Mouse (Mus musculus): ENCODE results near the gene Depdc7. TPM values are rescaled to one million over a fixed set of nuclear protein-coding genes. Genes with fewer than 3 reads are reported as not detected.

The Depdc7 gene
- polyA plus RNA-seq, 1 experiment from 2014 or later, result 14.0 TPM

- H3K4me3 ChIP-seq (ENCODE audit: low read depth, low read length), result peak overlapping the region; percentile 67
- no peaks in the 10 kb centered on the region for H3K36me3 ChIP-seq (ENCODE audit: control insufficient read depth, insufficient read depth)
- peak overlapping the region; percentile 78 for H3K27ac ChIP-seq (ENCODE audit: low read length)
- peak overlapping the region; percentile 73 for H3K4me2 ChIP-seq (ENCODE audit: low read depth, low read length)
- H3K4me1 ChIP-seq (ENCODE audit: control insufficient read depth, low read depth, low read length), result no peaks in the 10 kb centered on the region; the same call in 1 of the 2 replicates
- no peak overlapping the region; the same call in 1 of the 2 replicates for H3K9ac ChIP-seq (ENCODE audit: low read depth, low read length)
- peak; percentile 38 for ATAC-seq (ENCODE audit: low read depth)
- 16% methylated on average over 7 of the region's 7 CpGs for WGBS (ENCODE audit: insufficient replicate concordance)
- H3K9me3 ChIP-seq (replicated peaks; ENCODE audit: control insufficient read depth, low read length), result no peaks in the 10 kb centered on the region
- peaks cover 26% of the 10 kb centered on the region for H3K27me3 ChIP-seq (ENCODE audit: control insufficient read depth, insufficient read depth, low read depth, low read length)
These were observed 482 bp upstream of the Depdc7 start for GRCm38 (mm10) chr2:104743160-104743559.

GRCm38 (mm10) chr2:104741896-104742740 lies 560 bp downstream of the Depdc7 start:
- Histone ChIP-seq H3K4me3 (ENCODE audit: low read depth, low read length) (peak overlapping the region; percentile 67), H3K9me3 (replicated peaks; ENCODE audit: control insufficient read depth, low read length) (no peaks in the 10 kb centered on the region), H3K9ac (ENCODE audit: low read depth, low read length) (peak overlapping the region; percentile 64), H3K27me3 (ENCODE audit: control insufficient read depth, insufficient read depth, low read depth, low read length) (peaks cover 26% of the 10 kb centered on the region), H3K27ac (ENCODE audit: low read length) (peak overlapping the region; percentile 54), H3K36me3 (ENCODE audit: control insufficient read depth, insufficient read depth) (no peaks in the 10 kb centered on the region), H3K4me2 (ENCODE audit: low read depth, low read length) (peak overlapping the region; percentile 73), H3K4me1 (ENCODE audit: control insufficient read depth, low read depth, low read length) (no peaks in the 10 kb centered on the region; the same call in 1 of the 2 replicates)
- ATAC-seq (ENCODE audit: low read depth), result no peak; the same call in 1 of the 2 replicates
- WGBS (ENCODE audit: insufficient replicate concordance), result 5% methylated on average over 44 of the region's 46 CpGs

GRCm38 (mm10) chr2:104741015-104741758 lies 1.5 kb downstream of the Depdc7 start:
- H3K4me2 ChIP-seq (ENCODE audit: low read depth, low read length), result peak overlapping the region; percentile 73
- H3K27me3 ChIP-seq (ENCODE audit: control insufficient read depth, insufficient read depth, low read depth, low read length), result peaks cover 26% of the 10 kb centered on the region
- no peak for ATAC-seq (ENCODE audit: low read depth)
- H3K27ac ChIP-seq (ENCODE audit: low read length), result no peak overlapping the region
- no peaks in the 10 kb centered on the region; the same call in 1 of the 2 replicates for H3K4me1 ChIP-seq (ENCODE audit: control insufficient read depth, low read depth, low read length)
- H3K4me3 ChIP-seq (ENCODE audit: low read depth, low read length), result peak overlapping the region; percentile 67
- no peaks in the 10 kb centered on the region for H3K36me3 ChIP-seq (ENCODE audit: control insufficient read depth, insufficient read depth)
- H3K9me3 ChIP-seq (replicated peaks; ENCODE audit: control insufficient read depth, low read length), result no peaks in the 10 kb centered on the region
- no peak overlapping the region for H3K9ac ChIP-seq (ENCODE audit: low read depth, low read length)
- WGBS (ENCODE audit: insufficient replicate concordance), result 44% methylated on average over 7 of the region's 7 CpGs

- Histone ChIP-seq H3K9ac (ENCODE audit: low read depth, low read length) (no peak overlapping the region), H3K4me2 (ENCODE audit: low read depth, low read length) (peak overlapping the region; percentile 73), H3K4me1 (ENCODE audit: control insufficient read depth, low read depth, low read length) (no peaks in the 10 kb centered on the region; the same call in 1 of the 2 replicates), H3K27me3 (ENCODE audit: control insufficient read depth, insufficient read depth, low read depth, low read length) (peaks cover 26% of the 10 kb centered on the region), H3K27ac (ENCODE audit: low read length) (no peak overlapping the region), H3K4me3 (ENCODE audit: low read depth, low read length) (no peak overlapping the region), H3K36me3 (ENCODE audit: control insufficient read depth, insufficient read depth) (no peaks in the 10 kb centered on the region), H3K9me3 (replicated peaks; ENCODE audit: control insufficient read depth, low read length) (no peaks in the 10 kb centered on the region)
- WGBS (ENCODE audit: insufficient replicate concordance), result 58% methylated on average over 7 of the region's 7 CpGs
- ATAC-seq (ENCODE audit: low read depth), result no peak
These were observed 2.3 kb downstream of the Depdc7 start for GRCm38 (mm10) chr2:104740248-104740949.

- H3K4me1 ChIP-seq (ENCODE audit: control insufficient read depth, low read depth, low read length), result no peaks in the 10 kb centered on the region; the same call in 1 of the 2 replicates
- H3K27me3 ChIP-seq (ENCODE audit: control insufficient read depth, insufficient read depth, low read depth, low read length), result peaks cover 26% of the 10 kb centered on the region
- H3K4me2 ChIP-seq (ENCODE audit: low read depth, low read length), result no peak overlapping the region
- no peak for ATAC-seq (ENCODE audit: low read depth)
- 79% methylated on average over 2 of the region's 2 CpGs for whole genome bisulfite sequencing (ENCODE audit: insufficient replicate concordance)
- H3K9me3 ChIP-seq (replicated peaks; ENCODE audit: control insufficient read depth, low read length), result no peaks in the 10 kb centered on the region
- H3K36me3 ChIP-seq (ENCODE audit: control insufficient read depth, insufficient read depth), result no peaks in the 10 kb centered on the region
- H3K27ac ChIP-seq (ENCODE audit: low read length), result no peak overlapping the region
- H3K4me3 ChIP-seq (ENCODE audit: low read depth, low read length), result no peak overlapping the region
- no peak overlapping the region for H3K9ac ChIP-seq (ENCODE audit: low read depth, low read length)
These were observed 3.0 kb downstream of the Depdc7 start for GRCm38 (mm10) chr2:104739691-104740090.

- no peak overlapping the region for H3K27ac ChIP-seq (ENCODE audit: low read length)
- no peaks in the 10 kb centered on the region for H3K36me3 ChIP-seq (ENCODE audit: control insufficient read depth, insufficient read depth)
- H3K4me3 ChIP-seq (ENCODE audit: low read depth, low read length), result no peak overlapping the region
- WGBS (ENCODE audit: insufficient replicate concordance), result 61% methylated on average over 7 of the region's 7 CpGs
- peaks cover 2% of the 10 kb centered on the region; the same call in 1 of the 2 replicates for H3K27me3 ChIP-seq (ENCODE audit: control insufficient read depth, insufficient read depth, low read depth, low read length)
- no peak overlapping the region for H3K9ac ChIP-seq (ENCODE audit: low read depth, low read length)
- H3K4me1 ChIP-seq (ENCODE audit: control insufficient read depth, low read depth, low read length), result no peaks in the 10 kb centered on the region; the same call in 1 of the 2 replicates
- H3K9me3 ChIP-seq (replicated peaks; ENCODE audit: control insufficient read depth, low read length), result no peaks in the 10 kb centered on the region
- H3K4me2 ChIP-seq (ENCODE audit: low read depth, low read length), result no peak overlapping the region
- no peak for ATAC-seq (ENCODE audit: low read depth)
These were observed 6.4 kb downstream of the Depdc7 start for GRCm38 (mm10) chr2:104736241-104736640.

GRCm38 (mm10) chr2:104732562-104733256 lies 10.0 kb downstream of the Depdc7 start:
- no peak overlapping the region for H3K4me3 ChIP-seq (ENCODE audit: low read depth, low read length)
- H3K27ac ChIP-seq (ENCODE audit: low read length), result peak overlapping the region; percentile 45; the same call in 1 of the 2 replicates
- H3K4me1 ChIP-seq (ENCODE audit: control insufficient read depth, low read depth, low read length), result no peaks in the 10 kb centered on the region
- H3K9ac ChIP-seq (ENCODE audit: low read depth, low read length), result no peak overlapping the region
- no peaks in the 10 kb centered on the region for H3K27me3 ChIP-seq (ENCODE audit: control insufficient read depth, insufficient read depth, low read depth, low read length)
- WGBS (ENCODE audit: insufficient replicate concordance), result 45% methylated on average over 7 of the region's 7 CpGs
- H3K9me3 ChIP-seq (replicated peaks; ENCODE audit: control insufficient read depth, low read length), result no peaks in the 10 kb centered on the region
- ATAC-seq (ENCODE audit: low read depth), result no peak
- H3K4me2 ChIP-seq (ENCODE audit: low read depth, low read length), result no peak overlapping the region; the same call in 1 of the 2 replicates
- no peaks in the 10 kb centered on the region for H3K36me3 ChIP-seq (ENCODE audit: control insufficient read depth, insufficient read depth)

- Histone ChIP-seq H3K27me3 (ENCODE audit: control insufficient read depth, insufficient read depth, low read depth, low read length) (no peaks in the 10 kb centered on the region), H3K4me2 (ENCODE audit: low read depth, low read length) (no peak overlapping the region; the same call in 1 of the 2 replicates), H3K9ac (ENCODE audit: low read depth, low read length) (no peak overlapping the region), H3K36me3 (ENCODE audit: control insufficient read depth, insufficient read depth) (no peaks in the 10 kb centered on the region), H3K27ac (ENCODE audit: low read length) (peak overlapping the region; percentile 55), H3K4me3 (ENCODE audit: low read depth, low read length) (no peak overlapping the region), H3K9me3 (replicated peaks; ENCODE audit: control insufficient read depth, low read length) (no peaks in the 10 kb centered on the region), H3K4me1 (ENCODE audit: control insufficient read depth, low read depth, low read length) (no peaks in the 10 kb centered on the region)
- WGBS (ENCODE audit: insufficient replicate concordance), result 45% methylated on average over 9 of the region's 9 CpGs
- ATAC-seq (ENCODE audit: low read depth), result peak; percentile 51; the same call in 1 of the 2 replicates
These were observed 10.6 kb downstream of the Depdc7 start for GRCm38 (mm10) chr2:104732033-104732444.
